Mouse (Mus musculus) embryonic facial prominence, embryonic 11.5 days (tissue): ENCODE measurements around the gene Zfp385c. TPM values are rescaled to one million over a fixed set of nuclear protein-coding genes. Genes with fewer than 3 reads are reported as not detected.
A peak's percentile ranks its signal among the peaks of the same experiment; 100 is the strongest.
"Not testable (repeated sequence)": the region's sequence is repeated elsewhere in the genome, so short reads cannot be mapped to it uniquely, and the experiment has no call there.

Source experiments
- ATAC-seq: fragments of 200-750 bp; cut with Nextera tagmentation; replicated peaks from 2 replicates; pipeline ENCODE4 v1.8.0; 2017; ENCODE audit warnings: low read depth; ENCODE audit not compliant: insufficient number of reproducible peaks, low FRiP score, low TSS enrichment
- DNase-seq: peaks from one replicate; pipeline ENCODE4 v3.0.0-alpha.2; 2015; ENCODE audit warnings: low spot score
- H3K27ac ChIP-seq: fragments of 300-500 bp; sonication (generic); replicated peaks from 2 replicates; pipeline ENCODE4 v1.5.1; 2014; ENCODE audit warnings: mild to moderate bottlenecking, low read depth, low read length, control low read depth
- H3K27me3 ChIP-seq: fragments of 300-500 bp; sonication (generic); 2 replicates; pipeline ENCODE4 v1.6.1; 2014; ENCODE audit warnings: mild to moderate bottlenecking, low read length, moderate library complexity, mixed read lengths; ENCODE audit not compliant: control insufficient read depth, insufficient read depth
- H3K36me3 ChIP-seq: fragments of 300-500 bp; sonication (generic); replicated peaks from 2 replicates; pipeline ENCODE4 v1.6.1; 2014; ENCODE audit warnings: low read depth, mild to moderate bottlenecking, low read length, moderate library complexity, mixed read lengths; ENCODE audit not compliant: control insufficient read depth, insufficient read depth
- H3K4me1 ChIP-seq: fragments of 300-500 bp; sonication (generic); 2 replicates; pipeline ENCODE4 v1.6.1; 2014; ENCODE audit warnings: low read length, mixed read lengths; ENCODE audit not compliant: control insufficient read depth, insufficient read depth
- H3K4me2 ChIP-seq: fragments of 300-500 bp; sonication (generic); 2 replicates; pipeline ENCODE4 v1.6.1; 2014; ENCODE audit warnings: low read depth, mild to moderate bottlenecking, control low read depth, low read length, moderate library complexity
- H3K4me3 ChIP-seq: fragments of 300-500 bp; sonication (generic); 2 replicates; pipeline ENCODE4 v1.5.1; 2014; ENCODE audit warnings: low read depth, low read length, control low read depth
- H3K9ac ChIP-seq: fragments of 300-500 bp; sonication (generic); replicated peaks from 2 replicates; pipeline ENCODE4 v1.6.1; 2014; ENCODE audit warnings: mild to moderate bottlenecking, control low read depth, low read length
- H3K9me3 ChIP-seq: fragments of 300-500 bp; sonication (generic); replicated peaks from 2 replicates; pipeline ENCODE4 v1.6.1; 2016; ENCODE audit warnings: mild to moderate bottlenecking, low read length, inconsistent platforms, mixed read lengths; ENCODE audit not compliant: control insufficient read depth
- WGBS: fragments of 180-500 bp; shearing (Covaris S2); extraction: QIAGEN DNeasy Blood & Tissue Kit; methylation state at CpG from one replicate; pipeline ENCODE4 v1.1.7; 2014; 5-methylcytosine and 5-hydroxymethylcytosine counted together
- polyA plus RNA-seq: library from polyadenylated mRNA; unstranded; fragments of >200 nt; fragmentation: Nextera tagmentation; extraction: Ambion mirVana; gene quantifications from 2 replicates; pipeline ENCODE4 v1.2.1, GENCODE M21; 2014

Zfp385c gene
- polyA plus RNA-seq, 1 experiment from 2014 or later, result 1.2 TPM

GRCm38 (mm10) chr11:100656458-100656857 lies 35.8 kb downstream of the Zfp385c start:
- Histone ChIP-seq H3K9me3 (no peaks in the 10 kb centered on the region), H3K27me3 (no peaks in the 10 kb centered on the region), H3K9ac (no peak overlapping the region), H3K4me2 (peak overlapping the region; percentile 1; the same call in 1 of the 2 replicates), H3K36me3 (no peaks in the 10 kb centered on the region), H3K4me3 (no peak overlapping the region), H3K4me1 (no peaks in the 10 kb centered on the region), H3K27ac (no peak overlapping the region)
- 8% methylated on average over 6 of the region's 6 CpGs for WGBS
- ATAC-seq, result 0 out of 2 replicates have a peak, but pooled peaks have one; percentile 48
- peak; percentile 55 for DNase-seq

- H3K36me3 ChIP-seq, H3K9ac ChIP-seq, ATAC-seq, H3K4me2 ChIP-seq, H3K4me3 ChIP-seq, H3K4me1 ChIP-seq, H3K27ac ChIP-seq, H3K27me3 ChIP-seq, H3K9me3 ChIP-seq: not testable (repeated sequence)
- WGBS, result 51% methylated on average over 2 of the region's 3 CpGs
- DNase-seq, result peak; percentile 14
Observed at GRCm38 (mm10) chr11:100655589-100655988, 36.7 kb downstream of the Zfp385c start.

- H3K27ac ChIP-seq, result no peak overlapping the region
- 18% methylated on average over 3 of the region's 3 CpGs for WGBS
- H3K4me3 ChIP-seq, result no peak overlapping the region
- DNase-seq (no peak), ATAC-seq (no peak)
- H3K36me3 ChIP-seq, result no peaks in the 10 kb centered on the region
- no peaks in the 10 kb centered on the region for H3K9me3 ChIP-seq
- no peak overlapping the region for H3K9ac ChIP-seq
- H3K4me1 ChIP-seq, result no peaks in the 10 kb centered on the region
- H3K4me2 ChIP-seq, result no peak overlapping the region
- H3K27me3 ChIP-seq, result peaks cover 2% of the 10 kb centered on the region
Observed at GRCm38 (mm10) chr11:100651748-100652147, 40.5 kb downstream of the Zfp385c start.

- Histone ChIP-seq H3K36me3 (no peaks in the 10 kb centered on the region), H3K4me1 (no peaks in the 10 kb centered on the region), H3K27ac (no peak overlapping the region), H3K9me3 (no peaks in the 10 kb centered on the region), H3K9ac (no peak overlapping the region), H3K4me3 (no peak overlapping the region), H3K4me2 (no peak overlapping the region), H3K27me3 (peaks cover 2% of the 10 kb centered on the region)
- DNase-seq, result no peak
- 0 out of 2 replicates have a peak, but pooled peaks have one; percentile 12 for ATAC-seq
- WGBS, result 14% methylated on average over 8 of the region's 8 CpGs
Observed at GRCm38 (mm10) chr11:100651205-100651604, 41.0 kb downstream of the Zfp385c start.

GRCm38 (mm10) chr11:100648405-100648804 lies 43.9 kb downstream of the Zfp385c start:
- 86% methylated on average over 8 of the region's 8 CpGs for WGBS
- no peak overlapping the region for H3K9ac ChIP-seq
- H3K27ac ChIP-seq, result no peak overlapping the region
- no peak overlapping the region for H3K4me3 ChIP-seq
- DNase-seq (no peak), ATAC-seq (no peak)
- H3K9me3 ChIP-seq, result no peaks in the 10 kb centered on the region
- peaks cover 2% of the 10 kb centered on the region for H3K27me3 ChIP-seq
- no peaks in the 10 kb centered on the region for H3K36me3 ChIP-seq
- H3K4me2 ChIP-seq, result no peak overlapping the region
- H3K4me1 ChIP-seq, result no peaks in the 10 kb centered on the region

GRCm38 (mm10) chr11:100646265-100646664 lies 46.0 kb downstream of the Zfp385c start:
- H3K27ac ChIP-seq, result no peak overlapping the region
- no peaks in the 10 kb centered on the region for H3K36me3 ChIP-seq
- no peak overlapping the region for H3K4me2 ChIP-seq
- peak; percentile 58 for DNase-seq
- ATAC-seq, result no peak
- H3K4me1 ChIP-seq, result no peaks in the 10 kb centered on the region
- H3K4me3 ChIP-seq, result no peak overlapping the region
- peaks cover 2% of the 10 kb centered on the region for H3K27me3 ChIP-seq
- no peaks in the 10 kb centered on the region for H3K9me3 ChIP-seq
- H3K9ac ChIP-seq, result no peak overlapping the region
- WGBS, result 3% methylated on average over 1 of the region's 1 CpGs

- Histone ChIP-seq H3K4me1 (no peaks in the 10 kb centered on the region; the same call in none of the 2 replicates), H3K27me3 (peaks cover 13% of the 10 kb centered on the region), H3K9ac (no peak overlapping the region), H3K4me3 (no peak overlapping the region), H3K27ac (no peak overlapping the region), H3K36me3 (no peaks in the 10 kb centered on the region), H3K4me2 (no peak overlapping the region), H3K9me3 (no peaks in the 10 kb centered on the region)
- ATAC-seq, result no peak
- 69% methylated on average over 15 of the region's 15 CpGs for WGBS
- no peak for DNase-seq
Observed at GRCm38 (mm10) chr11:100643612-100644575, 48.4 kb downstream of the Zfp385c start.
